Mouse (Mus musculus) heart, adult 8-10 months (tissue): ENCODE measurements around the gene Eif1ad. TPM values are rescaled to one million over a fixed set of nuclear protein-coding genes. Genes with fewer than 3 reads are reported as not detected.

ENCODE experiments used
- DNase-seq: peaks from one replicate; pipeline ENCODE4 v3.0.0; 2022; ENCODE audit warnings: low spot score
- total RNA-seq, 4 experiments: library from RNA; stranded (reverse); gene quantifications; 2 replicates each; pipeline ENCODE4 v1.2.4; 2022

Eif1ad gene
- total RNA-seq, 4 experiments from 2014 or later = 15.7 to 21.5 (median 19.6) TPM

GRCm38 (mm10) chr19:5418750-5419466 is 52.4 kb downstream of the Eif1ad start:
- no peak for DNase-seq

GRCm38 (mm10) chr19:5419630-5420029 is 53.1 kb downstream of the Eif1ad start:
- no peak for DNase-seq

GRCm38 (mm10) chr19:5420579-5420978 is 54.0 kb downstream of the Eif1ad start:
- no peak for DNase-seq

Other genes with a start within 250 kb of the Eif1ad start
- 10 to 100 TPM; 52.1 to 60.3 (median 58.6) TPM for gene Klc2, start 248.2 kb upstream of the Eif1ad start, total RNA-seq
- gene Pacs1, start 93.6 kb upstream of the Eif1ad start, total RNA-seq = 10 to 100 TPM; 18.6 to 21.9 (median 20.8) TPM
- 100 to 1,000 TPM; 108 to 125 (median 119) TPM for gene Sf3b2, start 71.3 kb upstream of the Eif1ad start, total RNA-seq
- 10 to 100 TPM; 22.3 to 32.9 (median 25.1) TPM for gene Gal3st3, start 68.4 kb upstream of the Eif1ad start, total RNA-seq
- gene Catsper1, start 31.0 kb upstream of the Eif1ad start, total RNA-seq = not detected
- gene Cst6, start 17.2 kb upstream of the Eif1ad start, total RNA-seq = 10 to 100 TPM; 17.0 to 27.2 (median 23.5) TPM
- gene Banf1, start 427 bp downstream of the Eif1ad start, total RNA-seq = 100 to 1,000 TPM; 110 to 123 (median 117) TPM
- 10 to 100 TPM; 53.9 to 61.4 (median 59.2) TPM for gene Sart1, start 22.0 kb downstream of the Eif1ad start, total RNA-seq
- gene Tsga10ip, start 35.8 kb downstream of the Eif1ad start, total RNA-seq = under 1 TPM; 0.25 to 0.75 (median 0.39) TPM
- gene Drap1, start 58.2 kb downstream of the Eif1ad start, total RNA-seq = 100 to 1,000 TPM; 337 to 351 (median 343) TPM
- 10 to 100 TPM; 34.1 to 40.6 (median 36.2) TPM for gene AI837181, start 58.4 kb downstream of the Eif1ad start, total RNA-seq
- under 1 TPM in 2 of 4 experiments, not detected in 2; 0.14 to 0.23 TPM for gene Fosl1, start 80.8 kb downstream of the Eif1ad start, total RNA-seq
- gene Ccdc85b, start 91.2 kb downstream of the Eif1ad start, total RNA-seq = 10 to 100 TPM in 1 of 4 experiments, 1 to 10 TPM in 3; 8.3 to 10.4 (median 8.9) TPM
- gene Fibp, start 93.9 kb downstream of the Eif1ad start, total RNA-seq = 10 to 100 TPM; 41.3 to 52.3 (median 49.2) TPM
- under 1 TPM in 3 of 4 experiments, not detected in 1; 0.29 to 0.38 (median 0.37) TPM for gene Ctsw, start 101.8 kb downstream of the Eif1ad start, total RNA-seq
- gene Efemp2, start 107.2 kb downstream of the Eif1ad start, total RNA-seq = 10 to 100 TPM in 2 of 4 experiments, 1 to 10 TPM in 2; 6.5 to 11.2 (median 9.5) TPM
- gene Mus81, start 121.7 kb downstream of the Eif1ad start, total RNA-seq = 10 to 100 TPM; 15.8 to 27.3 (median 21.9) TPM
- 100 to 1,000 TPM; 142 to 201 (median 170) TPM for gene Cfl1, start 123.7 kb downstream of the Eif1ad start, total RNA-seq
- 1 to 10 TPM in 1 of 4 experiments, under 1 TPM in 3; 0.52 to 1.4 (median 0.81) TPM for gene 1700020D05Rik, start 137.0 kb downstream of the Eif1ad start, total RNA-seq
- 1 to 10 TPM; 3.7 to 6.5 (median 6.0) TPM for gene Snx32, start 143.8 kb downstream of the Eif1ad start, total RNA-seq
- not detected for gene Ovol1, start 193.9 kb downstream of the Eif1ad start, total RNA-seq
- 1 to 10 TPM; 2.3 to 3.2 (median 2.7) TPM for gene Ap5b1, start 201.3 kb downstream of the Eif1ad start, total RNA-seq
- gene Rnaseh2c, start 235.1 kb downstream of the Eif1ad start, total RNA-seq = 10 to 100 TPM; 49.9 to 66.3 (median 64.9) TPM
- 10 to 100 TPM; 23.1 to 38.7 (median 29.3) TPM for gene Kat5, start 243.5 kb downstream of the Eif1ad start, total RNA-seq